Mouse (Mus musculus): Measurements from ENCODE around the gene Mpc2. TPM values are rescaled to one million over a fixed set of nuclear protein-coding genes. Genes with fewer than 3 reads are reported as not detected.

The Mpc2 gene
- total and polyA plus RNA-seq, 3 experiments: 51.3 to 57.0 TPM; not detected in 1

- peak overlapping the region; percentile 49 for H3K27ac ChIP-seq (ENCODE audit: control insufficient read depth, low read depth, low read length)
- peaks cover 0 to 13% of the 10 kb centered on the region in 2 experiments; a peak in 2 of 4 replicates for H3K36me3 ChIP-seq (ENCODE audit: control insufficient read depth in 1 of 2, insufficient read depth in 2 of 2, low read length in 2 of 2)
- TF ChIP-seq USF2 (IDR thresholded peaks at IDR 0.05; ENCODE audit: borderline replicate concordance in 1 of 2, insufficient read depth in 1 of 2, low read depth in 1 of 2, low read length in 2 of 2) (no peak), EP300 (IDR thresholded peaks at IDR 0.05; ENCODE audit: low read depth in 1 of 2, low read length in 2 of 2) (peak in 1 of 2 experiments; percentile 14; a peak in 1 of 4 replicates), RCOR1 (IDR thresholded peaks at IDR 0.05; ENCODE audit: low read depth, low read length) (no peak), ZNF384 (IDR thresholded peaks at IDR 0.05; ENCODE audit: low read depth, low read length) (peak; percentile 68; the same call in 1 of the 2 replicates), CHD2 (IDR thresholded peaks at IDR 0.05; ENCODE audit: low read length) (0 out of 2 replicates have a peak, but pooled peaks have one; percentile 21)
- H3K9ac ChIP-seq (ENCODE audit: control insufficient read depth, low read depth, low read length, poor library complexity, severe bottlenecking): peak overlapping the region; percentile 93
- H3K4me3 ChIP-seq (ENCODE audit: control insufficient read depth in 1 of 2, insufficient read depth in 1 of 2, low read depth in 2 of 2, low read length in 2 of 2): peak overlapping the region; percentile 93 to 96
- H3K9me3 ChIP-seq (replicated peaks; ENCODE audit: insufficient read depth, low read length): no peaks in the 10 kb centered on the region
- peak; percentile 71 for DNase-seq (ENCODE audit: low read depth, low spot score)
- peaks cover 40% of the 10 kb centered on the region for H3K79me2 ChIP-seq (ENCODE audit: control insufficient read depth, insufficient read depth, low read length, poor library complexity)
- no peaks in the 10 kb centered on the region for H3K27me3 ChIP-seq (ENCODE audit: control insufficient read depth in 1 of 2, insufficient read depth in 2 of 2, low read length in 2 of 2)
- peaks cover 7 to 10% of the 10 kb centered on the region in 2 experiments for H3K4me1 ChIP-seq (ENCODE audit: control insufficient read depth in 1 of 2, insufficient read depth in 2 of 2, low read length in 2 of 2)
Measured at GRCm38 (mm10) chr1:165459041-165459502, 1.4 kb upstream of the Mpc2 start.

DNA sequence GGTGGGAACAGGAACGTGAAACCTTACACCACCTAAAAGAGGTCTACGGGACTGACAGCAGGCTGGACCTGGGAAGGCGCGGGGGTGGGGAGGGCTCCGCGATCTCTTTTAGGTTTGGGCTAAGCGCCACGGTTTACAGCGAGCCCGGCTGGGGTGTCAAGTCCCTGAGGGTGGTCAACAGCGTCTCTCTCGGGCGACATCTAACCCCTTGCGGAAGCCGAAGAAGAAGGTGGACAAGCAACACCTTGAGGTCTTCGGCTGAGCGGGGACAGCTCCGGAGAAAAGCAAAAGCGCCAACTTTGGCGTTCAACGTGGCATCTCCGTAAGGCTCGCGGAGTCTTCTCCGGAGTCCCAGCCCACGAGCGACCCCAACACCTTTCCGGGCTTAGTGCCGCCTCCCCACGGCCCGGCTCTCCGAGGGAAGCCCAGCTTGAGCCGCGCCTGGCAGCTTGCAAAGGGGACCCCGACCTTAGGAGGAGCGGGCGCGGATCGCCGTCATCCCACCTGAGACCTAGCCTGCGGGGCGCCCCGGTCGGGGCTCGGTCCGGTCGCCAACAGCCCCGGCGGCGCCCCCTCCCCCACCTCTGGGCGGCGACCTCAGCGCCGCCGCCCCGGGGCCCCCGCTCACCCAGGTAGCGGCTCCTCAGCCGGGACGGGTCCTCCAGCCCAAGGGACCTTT is 795 bp upstream of the Mpc2 start:
- H3K9me3 ChIP-seq (replicated peaks; ENCODE audit: insufficient read depth, low read length): no peaks in the 10 kb centered on the region
- peaks cover 0 to 13% of the 10 kb centered on the region in 2 experiments; a peak in 2 of 4 replicates for H3K36me3 ChIP-seq (ENCODE audit: control insufficient read depth in 1 of 2, insufficient read depth in 2 of 2, low read length in 2 of 2)
- H3K27ac ChIP-seq (ENCODE audit: control insufficient read depth, low read depth, low read length): peak overlapping the region; percentile 49
- no peaks in the 10 kb centered on the region for H3K27me3 ChIP-seq (ENCODE audit: control insufficient read depth in 1 of 2, insufficient read depth in 2 of 2, low read length in 2 of 2)
- peak; percentile 73 for DNase-seq (ENCODE audit: low read depth, low spot score)
- H3K4me1 ChIP-seq (ENCODE audit: control insufficient read depth in 1 of 2, insufficient read depth in 2 of 2, low read length in 2 of 2): peaks cover 7 to 10% of the 10 kb centered on the region in 2 experiments
- TF ChIP-seq ZKSCAN1 (IDR thresholded peaks at IDR 0.05; ENCODE audit: low read depth, low read length) (no peak), CHD1 (IDR thresholded peaks at IDR 0.05; ENCODE audit: low read depth, low read length) (0 out of 2 replicates have a peak, but pooled peaks have one; percentile 11)
- H3K9ac ChIP-seq (ENCODE audit: control insufficient read depth, low read depth, low read length, poor library complexity, severe bottlenecking): peak overlapping the region; percentile 93
- peaks cover 40% of the 10 kb centered on the region for H3K79me2 ChIP-seq (ENCODE audit: control insufficient read depth, insufficient read depth, low read length, poor library complexity)
- peak overlapping the region; percentile 93 to 96 for H3K4me3 ChIP-seq (ENCODE audit: control insufficient read depth in 1 of 2, insufficient read depth in 1 of 2, low read depth in 2 of 2, low read length in 2 of 2)

DNA sequence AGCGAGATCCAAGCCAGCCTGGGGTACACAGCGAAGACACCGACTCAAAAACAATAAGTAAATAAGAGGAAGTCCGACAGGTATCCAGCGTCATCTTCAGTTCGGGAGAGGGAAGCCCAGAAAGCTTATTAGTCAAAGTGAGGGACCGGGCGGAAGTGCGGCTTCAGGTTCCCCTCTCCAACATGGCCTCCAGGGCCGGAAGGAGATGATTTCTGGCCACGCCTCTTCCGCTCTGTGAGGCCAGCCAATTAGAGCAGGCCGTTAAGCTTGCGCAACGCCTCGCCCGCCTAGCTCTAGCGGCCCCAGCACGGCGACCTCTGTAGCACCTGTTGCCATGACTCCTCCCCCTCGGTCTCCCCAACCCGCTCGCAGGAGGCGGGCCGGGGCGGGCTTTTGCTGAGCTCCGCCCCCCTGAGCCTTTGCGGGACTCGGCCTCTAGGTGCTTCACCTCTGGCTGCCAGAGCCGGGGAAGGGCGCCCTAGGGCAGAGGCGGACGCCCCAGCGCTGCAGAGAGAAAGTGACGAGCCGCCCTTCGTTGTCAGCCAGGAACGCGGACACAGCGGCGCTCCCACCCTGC is 452 bp downstream of the Mpc2 start:
- Histone ChIP-seq H3K4me1 (ENCODE audit: control insufficient read depth in 1 of 2, insufficient read depth in 2 of 2, low read length in 2 of 2) (peaks cover 7 to 10% of the 10 kb centered on the region in 2 experiments), H3K4me3 (ENCODE audit: control insufficient read depth in 1 of 2, insufficient read depth in 1 of 2, low read depth in 2 of 2, low read length in 2 of 2) (peak overlapping the region; percentile 85 to 96), H3K79me2 (ENCODE audit: control insufficient read depth, insufficient read depth, low read length, poor library complexity) (peaks cover 36% of the 10 kb centered on the region), H3K36me3 (ENCODE audit: control insufficient read depth in 1 of 2, insufficient read depth in 2 of 2, low read length in 2 of 2) (peaks cover 0 to 13% of the 10 kb centered on the region in 2 experiments; a peak in 2 of 4 replicates), H3K27me3 (ENCODE audit: control insufficient read depth in 1 of 2, insufficient read depth in 2 of 2, low read length in 2 of 2) (no peaks in the 10 kb centered on the region), H3K9ac (ENCODE audit: control insufficient read depth, low read depth, low read length, poor library complexity, severe bottlenecking) (peak overlapping the region; percentile 90), H3K9me3 (replicated peaks; ENCODE audit: insufficient read depth, low read length) (no peaks in the 10 kb centered on the region), H3K27ac (ENCODE audit: control insufficient read depth, low read depth, low read length) (peak overlapping the region; percentile 94)
- peak; percentile 100 for DNase-seq (ENCODE audit: low read depth, low spot score)
- TF ChIP-seq USF2 (IDR thresholded peaks at IDR 0.05; ENCODE audit: borderline replicate concordance in 1 of 2, insufficient read depth in 1 of 2, low read depth in 1 of 2, low read length in 2 of 2) (no peak), MYB (IDR thresholded peaks at IDR 0.05; ENCODE audit: low read depth, low read length) (no peak), POLR2AphosphoS2 (IDR thresholded peaks at IDR 0.05; ENCODE audit: low read length) (peak; percentile 80), EP300 (IDR thresholded peaks at IDR 0.05; ENCODE audit: low read depth in 1 of 2, low read length in 2 of 2) (0 out of 4 replicates have a peak, but pooled peaks of 1 of the 2 experiments have one; percentile 1), SMC3 (IDR thresholded peaks at IDR 0.05; ENCODE audit: low read depth, low read length) (no peak), NELFE (IDR thresholded peaks at IDR 0.05; ENCODE audit: low read depth, low read length) (peak; percentile 88), E2F4 (IDR thresholded peaks at IDR 0.05; ENCODE audit: borderline replicate concordance, low read depth, low read length) (no peak), ZKSCAN1 (IDR thresholded peaks at IDR 0.05; ENCODE audit: low read depth, low read length) (no peak), ZC3H11A (IDR thresholded peaks at IDR 0.05; ENCODE audit: low read depth, low read length) (no peak), TCF12 (IDR thresholded peaks at IDR 0.05; ENCODE audit: low read depth, low read length) (peak; percentile 78), HCFC1 (IDR thresholded peaks at IDR 0.05; ENCODE audit: low read depth, low read length) (peak; percentile 88), MAFK (IDR thresholded peaks at IDR 0.05; ENCODE audit: borderline replicate concordance, low read depth, low read length) (no peak), MYC (IDR thresholded peaks at IDR 0.05; ENCODE audit: low read depth, low read length) (no peak), BHLHE40 (IDR thresholded peaks at IDR 0.05; ENCODE audit: borderline replicate concordance, low read depth, low read length) (no peak), RCOR1 (IDR thresholded peaks at IDR 0.05; ENCODE audit: low read depth, low read length) (no peak), ELF1 (IDR thresholded peaks at IDR 0.05; ENCODE audit: low read depth, low read length) (peak; percentile 99), TBP (IDR thresholded peaks at IDR 0.05; ENCODE audit: low read depth, low read length) (0 out of 2 replicates have a peak, but pooled peaks have one; percentile 55), MEF2A (IDR thresholded peaks at IDR 0.05; ENCODE audit: extremely low read depth, insufficient replicate concordance, low read depth, low read length, poor library complexity, severe bottlenecking) (no peak)

Measured in MEL (cell line).